ENCODE assay signal across 9 mouse cellular contexts in genomic region chr8:89039890-89040289, GRCm38 (mm10). TPM values are rescaled to one million over a fixed set of nuclear protein-coding genes. Genes with fewer than 3 reads are reported as not detected.
DNase-seq lines count a peak whose midpoint lies in the region; ATAC-seq lines count a peak whose summit lies in the region.
"Had no signal": no experiment of that assay in that cellular context is flagged by ENCODE, and none has a peak within 500 bp of the region (broad histone marks: within the 10 kb centered on the region; RNA-seq: fewer than 3 reads in every experiment).

No protein-coding gene starts in this region.

- no peak for ATAC-seq in kidney, embryonic 14.5 days (ENCODE audit: low FRiP score, low TSS enrichment)
- ATAC-seq in forebrain, embryonic 12.5 days (ENCODE audit: low FRiP score) = no peak
- no peak for ATAC-seq in limb, embryonic 11.5 days (ENCODE audit: insufficient number of reproducible peaks, low FRiP score, low TSS enrichment, low read depth)
- ATAC-seq in neural tube, embryonic 12.5 days (ENCODE audit: low FRiP score, low read depth) = no peak

- peak overlapping the region; percentile 99 for H3K27ac ChIP-seq in kidney, embryonic 14.5 days (ENCODE audit: low read depth, low read length)
- H3K27ac ChIP-seq in forebrain, embryonic 12.5 days = peak overlapping the region; percentile 63
- H3K27ac ChIP-seq in limb, embryonic 11.5 days (replicated peaks; ENCODE audit: low read depth, low read length) = peak overlapping the region; percentile 99
- H3K27ac ChIP-seq in neural tube, embryonic 12.5 days = peak overlapping the region; percentile 6; the same call in 1 of the 2 replicates

- peak overlapping the region; percentile 75 for H3K4me3 ChIP-seq in kidney, embryonic 14.5 days (ENCODE audit: low read length)
- H3K4me3 ChIP-seq in forebrain, embryonic 12.5 days (replicated peaks) = peak overlapping the region; percentile 58
- peak overlapping the region; percentile 81 for H3K4me3 ChIP-seq in limb, embryonic 11.5 days (ENCODE audit: low read depth, low read length)
- peak overlapping the region; percentile 83 for H3K4me3 ChIP-seq in neural tube, embryonic 12.5 days

- 0 out of 2 replicates have a peak, but pooled peaks cover 3% of the 10 kb centered on the region for H3K4me1 ChIP-seq in kidney, embryonic 14.5 days (ENCODE audit: control insufficient read depth, insufficient read depth, low read length)
- peaks cover 62% of the 10 kb centered on the region for H3K4me1 ChIP-seq in forebrain, embryonic 12.5 days
- peaks cover 13% of the 10 kb centered on the region for H3K4me1 ChIP-seq in limb, embryonic 11.5 days (ENCODE audit: control insufficient read depth, insufficient read depth, low read length)
- H3K4me1 ChIP-seq in neural tube, embryonic 12.5 days = peaks cover 11% of the 10 kb centered on the region

- no peaks in the 10 kb centered on the region for H3K36me3 ChIP-seq in kidney, embryonic 14.5 days (ENCODE audit: control insufficient read depth, insufficient read depth, low read length)
- no peaks in the 10 kb centered on the region for H3K36me3 ChIP-seq in forebrain, embryonic 12.5 days (replicated peaks)
- H3K36me3 ChIP-seq in limb, embryonic 11.5 days (ENCODE audit: control insufficient read depth, insufficient read depth, low read length) = no peaks in the 10 kb centered on the region
- H3K36me3 ChIP-seq in neural tube, embryonic 12.5 days = no peaks in the 10 kb centered on the region

- H3K4me2 ChIP-seq in kidney, embryonic 14.5 days (replicated peaks; ENCODE audit: low read depth, low read length) = peak overlapping the region; percentile 65
- H3K4me2 ChIP-seq in forebrain, embryonic 12.5 days = peak overlapping the region; percentile 78
- peak overlapping the region; percentile 49 for H3K4me2 ChIP-seq in limb, embryonic 11.5 days (ENCODE audit: low read depth, severe bottlenecking)
- H3K4me2 ChIP-seq in neural tube, embryonic 12.5 days (replicated peaks) = peak overlapping the region; percentile 81

- no peaks in the 10 kb centered on the region for H3K9me3 ChIP-seq in kidney, embryonic 14.5 days (ENCODE audit: control insufficient read depth, low read length)
- no peaks in the 10 kb centered on the region for H3K9me3 ChIP-seq in forebrain, embryonic 12.5 days
- H3K9me3 ChIP-seq in limb, embryonic 11.5 days (ENCODE audit: control insufficient read depth, low read length) = no peaks in the 10 kb centered on the region
- H3K9me3 ChIP-seq in neural tube, embryonic 12.5 days = no peaks in the 10 kb centered on the region

- 9% methylated on average over 6 of the region's 6 CpGs for WGBS in kidney, embryonic 14.5 days
- WGBS in forebrain, embryonic 12.5 days = 5% methylated on average over 6 of the region's 6 CpGs
- WGBS in limb, embryonic 11.5 days = 2% methylated on average over 6 of the region's 6 CpGs
- WGBS in neural tube, embryonic 12.5 days = 7% methylated on average over 6 of the region's 6 CpGs

- DNase-seq in kidney, postnatal 25 days = no peak
- peak; percentile 52 for DNase-seq in limb, embryonic 11.5 days (ENCODE audit: low spot score)
- no peak for DNase-seq in testis, postnatal 10 days (ENCODE audit: low spot score)
- no peak for DNase-seq in left cerebral cortex, postnatal 25 days (ENCODE audit: low spot score in 2 of 2)
- DNase-seq: right cerebral cortex, adult 18-20 months; thymus, adult 2 months had no signal

- H3K27me3 ChIP-seq in kidney, embryonic 14.5 days (ENCODE audit: control insufficient read depth, insufficient read depth, low read length) = no peaks in the 10 kb centered on the region; the same call in 1 of the 2 replicates
- 0 out of 2 replicates have a peak, but pooled peaks cover 7% of the 10 kb centered on the region for H3K27me3 ChIP-seq in forebrain, embryonic 12.5 days
- peaks cover under 1% of the 10 kb centered on the region; the same call in 1 of the 2 replicates for H3K27me3 ChIP-seq in limb, embryonic 11.5 days (ENCODE audit: control insufficient read depth, insufficient read depth, low read length)
- H3K27me3 ChIP-seq in neural tube, embryonic 12.5 days (replicated peaks) = 0 out of 2 replicates have a peak, but pooled peaks cover 4% of the 10 kb centered on the region

- H3K9ac ChIP-seq in kidney, embryonic 14.5 days (ENCODE audit: low read depth, low read length) = peak overlapping the region; percentile 96
- H3K9ac ChIP-seq in forebrain, embryonic 12.5 days = peak overlapping the region; percentile 97
- H3K9ac ChIP-seq in limb, embryonic 11.5 days (ENCODE audit: low read length) = peak overlapping the region; percentile 99
- H3K9ac ChIP-seq in neural tube, embryonic 12.5 days = peak overlapping the region; percentile 98

- intact Hi-C loops in left cerebral cortex, postnatal 25 days (cut with DNase I) = loop anchor here (5.0 kb wide), 3 partner anchors 267 to 747 kb away; no protein-coding TSS in a partner anchor

RNA-seq across cellular contexts. Expression of gene Sall1, which starts 4.1 kb away (rescaled TPM):
- 44.4 and 64.6 TPM in 2 replicates for polyA plus RNA-seq in kidney, embryonic 14.5 days (2014; fragmentation: Nextera tagmentation; extraction: Ambion mirVana)
- 26.6 and 33.4 TPM in 2 replicates for polyA plus RNA-seq in forebrain, embryonic 12.5 days (2016; fragmentation: Nextera tagmentation; extraction: Ambion mirVana)
- 30.0 and 30.4 TPM in 2 replicates for polyA plus RNA-seq in limb, embryonic 11.5 days (2014; fragmentation: Nextera tagmentation; extraction: Ambion mirVana)
- polyA plus RNA-seq in neural tube, embryonic 12.5 days (2016; fragmentation: Nextera tagmentation; extraction: Ambion mirVana) = 26.0 and 26.6 TPM in 2 replicates
- total RNA-seq in left cerebral cortex, postnatal 25 days (2021) = 10 to 100 TPM; 11.7 to 13.0 TPM

Comparison
In these comparisons a context has a peak if more than half of its experiments do, and no peak if none do; other contexts are left out.
1. H3K27ac ChIP-seq: peak in every context shown above with its lines; median percentile 99 in kidney, embryonic 14.5 days; 99 in limb, embryonic 11.5 days; 63 in forebrain, embryonic 12.5 days; 6 in neural tube, embryonic 12.5 days.